Mouse (Mus musculus) skeletal muscle tissue, adult 2 months (tissue): Measurements from ENCODE around the gene Hes2.
A peak's percentile ranks its signal among the peaks of the same experiment; 100 is the strongest.

Experiments
- DNase-seq: peaks from one replicate; pipeline ENCODE4 v3.0.0-alpha.2; 2012; ENCODE audit warnings: low read depth, low spot score

Hes2 gene

DNA sequence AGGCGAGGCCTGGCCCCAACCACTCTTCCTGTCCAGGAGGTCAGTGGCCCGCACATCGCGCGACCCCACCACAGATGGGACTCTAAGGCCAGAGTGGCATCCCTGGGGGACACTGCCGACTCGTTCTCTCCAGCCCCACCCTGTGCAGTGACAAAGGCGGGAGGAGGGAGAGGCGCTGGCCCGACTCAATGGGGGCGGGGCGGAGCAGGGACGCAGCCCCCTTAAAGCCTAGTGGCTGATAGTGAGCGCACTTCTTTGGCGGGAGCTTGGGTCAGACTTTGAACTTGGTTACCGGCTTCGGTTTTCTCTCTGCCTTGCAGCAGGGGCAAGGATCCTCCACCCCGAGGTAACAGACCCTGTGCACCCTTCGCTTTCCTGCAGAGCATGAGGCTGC lies 615 bp downstream of the Hes2 start:
- no peak for DNase-seq

DNA sequence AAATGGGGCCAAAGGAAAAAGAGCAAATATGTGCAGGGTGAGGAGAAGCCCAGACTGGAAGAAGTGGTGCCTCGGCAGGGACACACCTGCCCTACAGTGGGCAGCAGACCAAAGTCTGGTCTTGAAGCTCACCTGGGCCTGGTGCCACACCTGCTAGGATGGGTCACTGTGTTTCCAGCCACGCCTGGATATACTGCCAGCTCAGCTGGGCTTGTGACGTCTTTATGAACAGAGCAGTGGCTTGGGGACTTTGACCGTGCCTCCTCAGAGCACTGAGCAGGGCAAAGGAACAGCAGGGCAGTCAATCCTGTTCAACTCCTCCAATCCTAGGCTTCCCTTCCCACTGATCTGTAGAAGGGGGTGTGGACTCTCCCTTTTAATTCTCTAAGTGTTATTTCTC lies 2.1 kb downstream of the Hes2 start:
- DNase-seq: no peak

DNA sequence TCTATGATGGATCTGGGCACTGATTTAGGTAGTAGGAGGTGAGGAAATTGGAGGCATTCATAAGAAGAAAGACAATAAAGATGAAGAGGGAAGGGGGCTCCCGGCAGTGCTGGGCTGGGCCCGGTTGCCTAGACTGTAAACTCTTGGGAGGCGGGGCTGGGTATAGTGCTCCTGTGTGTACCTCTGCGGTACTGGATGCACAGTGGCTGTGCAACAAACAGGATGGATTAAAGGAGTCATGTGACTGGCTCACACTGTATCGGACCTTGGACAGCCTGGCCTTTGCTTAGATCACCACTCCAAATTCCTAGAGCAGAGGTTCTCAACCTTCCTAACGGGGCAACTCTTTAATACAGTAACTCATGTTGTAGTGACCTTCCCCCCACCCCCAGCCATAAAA lies 2.9 kb downstream of the Hes2 start:
- no peak for DNase-seq

- DNase-seq: no peak
Observed at GRCm38 (mm10) chr4:152162748-152163147, 4.1 kb downstream of the Hes2 start.

DNA sequence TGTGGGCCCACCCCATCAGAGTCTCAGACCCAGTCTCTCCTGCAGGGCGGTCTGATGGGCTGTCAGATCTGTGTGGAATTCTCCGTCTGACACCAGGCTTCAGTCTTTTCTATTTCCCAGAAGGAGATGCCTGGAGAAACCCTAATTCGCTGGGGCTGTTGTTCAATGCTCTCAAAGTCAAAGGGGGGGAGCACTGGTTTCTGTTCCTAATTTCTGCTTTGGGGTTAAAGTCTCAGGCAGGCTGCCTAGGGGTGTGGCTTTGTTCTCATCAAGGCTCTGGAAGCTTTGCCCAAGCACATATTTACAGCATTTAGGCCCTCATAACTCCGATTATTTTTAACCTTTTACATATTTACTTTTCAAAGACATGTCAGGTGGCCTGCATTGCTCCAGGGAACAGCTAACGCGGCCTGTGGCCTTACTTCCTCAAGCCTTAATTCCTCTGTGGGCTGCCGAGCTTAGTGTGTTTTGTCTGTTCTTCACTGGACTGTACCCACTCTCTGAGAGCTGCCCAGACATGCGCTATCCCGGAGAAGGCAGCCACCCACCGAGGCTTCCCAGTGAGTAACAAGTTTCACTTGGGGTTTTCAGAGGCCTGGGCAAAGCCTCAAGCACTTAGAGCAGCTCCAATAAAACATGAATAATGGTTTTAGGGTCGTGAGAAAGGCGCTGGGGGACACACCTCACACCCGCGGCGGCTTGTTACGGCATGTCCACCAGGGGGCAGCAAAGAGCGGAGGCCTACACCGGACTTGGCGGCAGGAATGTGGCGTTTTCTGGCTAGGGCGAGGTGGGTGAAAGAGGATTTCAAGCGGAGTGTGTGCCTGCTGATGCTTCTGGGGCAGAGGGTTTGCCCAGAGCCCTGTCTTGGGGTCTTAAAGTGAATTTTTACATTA lies 6.6 kb downstream of the Hes2 start:
- DNase-seq: no peak

DNA sequence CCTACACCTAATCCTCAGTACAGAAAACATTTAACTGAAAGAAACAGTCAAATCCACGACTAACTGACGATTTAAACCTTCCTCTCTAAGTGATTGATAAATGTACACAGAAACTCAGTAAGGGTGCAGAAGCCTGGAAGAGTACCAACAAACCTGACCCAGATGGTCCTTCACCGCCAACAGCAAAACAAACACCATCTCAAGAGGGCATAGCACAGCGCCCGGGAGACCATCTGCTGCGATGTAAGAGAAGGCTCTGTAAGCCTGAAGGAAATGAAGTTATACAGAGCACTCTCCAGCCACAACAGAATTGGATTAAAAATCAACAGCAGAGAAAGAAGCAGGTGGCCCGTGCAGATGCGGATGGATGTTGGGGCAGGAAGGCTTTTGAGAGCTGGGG lies 9.4 kb downstream of the Hes2 start:
- no peak for DNase-seq

- DNase-seq: no peak
Observed at GRCm38 (mm10) chr4:152169103-152169502, 10.4 kb downstream of the Hes2 start.

DNA sequence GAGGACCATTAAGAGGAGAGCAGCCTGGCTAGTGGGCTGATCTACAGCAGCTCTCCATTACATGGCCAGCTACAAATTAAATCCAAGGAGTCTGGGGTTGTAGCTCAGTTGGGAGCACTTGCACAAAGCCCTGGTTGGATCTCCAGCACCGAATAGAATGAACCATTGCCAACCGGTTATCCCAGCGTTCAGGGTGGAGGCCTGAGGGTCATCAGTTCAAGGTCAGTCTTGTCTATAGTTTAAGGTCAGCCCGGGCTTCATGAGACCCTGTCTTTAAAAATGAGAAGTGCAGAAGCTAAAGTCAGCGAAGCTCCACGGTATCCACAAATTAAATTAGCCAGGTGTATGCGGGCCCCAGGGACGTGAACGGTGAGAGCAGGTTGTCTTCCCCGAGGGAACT lies 11.6 kb downstream of the Hes2 start:
- no peak for DNase-seq

- no peak for DNase-seq
Observed at GRCm38 (mm10) chr4:152171543-152171942, 12.9 kb downstream of the Hes2 start.

DNA sequence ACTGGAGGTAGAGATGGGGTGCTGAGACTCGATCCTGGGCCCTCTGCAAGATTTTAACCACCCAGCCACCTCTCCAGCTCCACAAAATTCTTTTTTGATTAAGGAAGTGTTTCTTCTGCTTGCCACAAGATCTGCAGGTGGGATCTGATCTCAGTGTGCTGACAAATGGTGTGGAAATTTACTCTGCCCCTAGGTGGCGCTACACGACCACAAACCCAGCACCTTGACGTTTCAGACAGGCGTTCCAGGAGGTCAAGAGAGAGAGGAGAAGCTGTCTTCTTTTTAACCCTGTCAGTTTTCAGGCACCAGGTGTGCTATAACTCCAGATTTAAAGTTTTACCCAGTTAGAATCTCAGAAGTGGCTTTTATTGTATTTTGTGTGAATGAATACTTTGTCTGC lies 14.4 kb downstream of the Hes2 start:
- DNase-seq: peak; percentile 71

GRCm38 (mm10) chr4:152173956-152174355 lies 15.3 kb downstream of the Hes2 start:
- no peak for DNase-seq

- no peak for DNase-seq
Observed at GRCm38 (mm10) chr4:152176638-152177037, 18.0 kb downstream of the Hes2 start.

DNA sequence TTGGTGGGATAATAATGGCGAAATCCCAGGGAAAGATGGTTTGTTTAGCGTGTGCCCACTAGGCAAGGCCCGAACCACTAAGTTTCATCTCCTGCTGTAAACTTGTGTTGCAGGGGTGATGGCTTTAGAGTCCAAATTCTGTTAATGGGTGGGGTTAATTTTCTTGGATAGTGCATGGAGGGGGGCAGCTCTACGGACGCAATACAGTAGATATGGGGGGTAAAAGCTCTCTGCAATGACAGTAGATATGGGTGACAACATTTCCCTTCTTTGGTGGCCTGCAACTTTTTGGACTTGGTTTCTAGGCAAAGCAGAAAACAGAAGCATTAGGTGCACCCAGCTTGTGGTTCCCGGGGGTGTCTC lies 18.5 kb downstream of the Hes2 start:
- no peak for DNase-seq

GRCm38 (mm10) chr4:152177537-152178343 lies 19.1 kb downstream of the Hes2 start, which contains the start of gene Acot7:
TSS of gene Acot7 (plus strand) at chr4:152178134.
- peak; percentile 82 for DNase-seq

GRCm38 (mm10) chr4:152178344-152178864 lies 19.7 kb downstream of the Hes2 start:
- DNase-seq: no peak

- DNase-seq: no peak
Observed at GRCm38 (mm10) chr4:152178916-152179705, 20.4 kb downstream of the Hes2 start.

- DNase-seq: peak; percentile 39
Observed at GRCm38 (mm10) chr4:152179946-152180660, 21.4 kb downstream of the Hes2 start.

GRCm38 (mm10) chr4:152182205-152182604 lies 23.5 kb downstream of the Hes2 start:
- no peak for DNase-seq

DNA sequence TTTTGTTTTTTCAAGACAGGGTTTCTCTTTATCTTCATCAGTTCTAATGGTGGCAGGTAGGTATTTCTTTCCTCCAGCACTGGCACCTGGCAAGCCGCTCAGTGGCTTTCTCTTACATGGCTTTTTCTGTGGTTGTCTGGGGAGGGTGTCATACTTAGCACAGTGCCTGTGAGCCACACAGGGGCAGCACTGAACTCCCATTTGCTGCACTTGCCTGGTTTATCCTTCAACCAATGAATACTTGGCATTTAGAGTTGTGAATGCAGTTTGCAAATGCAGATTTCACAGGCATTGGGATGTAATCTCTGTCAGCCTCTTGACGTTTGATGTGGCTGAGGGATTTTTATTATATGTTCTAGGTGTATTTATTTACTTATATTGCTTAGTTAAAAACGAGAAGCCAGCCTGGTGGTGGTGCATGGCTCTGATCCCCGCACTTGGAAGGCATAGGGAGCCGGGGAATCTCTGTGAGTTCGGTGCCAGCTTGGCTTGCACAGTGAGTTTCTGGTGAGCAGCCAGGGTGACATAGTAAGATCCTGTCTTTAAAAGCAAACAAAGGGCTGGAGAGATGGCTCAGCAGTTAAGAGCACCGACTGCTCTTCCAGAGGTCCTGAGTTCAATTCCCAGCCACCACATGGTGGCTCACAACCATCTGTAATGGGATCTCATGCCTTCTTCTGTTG lies 25.8 kb downstream of the Hes2 start:
- no peak for DNase-seq

DNA sequence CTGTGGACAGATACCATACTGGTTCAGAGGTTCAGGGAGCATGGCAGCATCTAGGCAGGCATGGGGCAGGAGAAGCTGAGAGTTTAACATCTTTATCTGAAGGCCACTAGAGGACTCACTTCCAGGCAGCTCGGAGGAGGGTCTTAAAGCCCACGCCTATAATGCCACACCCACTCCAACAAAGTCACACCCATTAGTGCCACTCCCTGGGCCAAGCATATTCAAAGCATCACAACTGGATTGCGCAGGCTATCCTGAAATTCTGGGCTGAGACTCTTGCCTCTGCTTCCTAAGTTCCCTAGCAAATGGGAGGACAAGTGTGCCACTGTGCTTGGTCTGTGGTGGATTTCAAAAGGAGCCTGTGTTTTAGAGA lies 26.5 kb downstream of the Hes2 start:
- DNase-seq: no peak
